ENCODE assay signal across 8 mouse cellular contexts in genomic region chr11:77490451-77490850, GRCm38 (mm10). TPM values are rescaled to one million over a fixed set of nuclear protein-coding genes. Genes with fewer than 3 reads are reported as not detected.
DNase-seq lines count a peak whose midpoint lies in the region; ATAC-seq and TF ChIP-seq lines count a peak whose summit lies in the region.

No protein-coding gene starts in this region.

- no peak overlapping the region for H3K9ac ChIP-seq in heart, embryonic 15.5 days
- H3K9ac ChIP-seq in heart, embryonic 11.5 days (ENCODE audit: low read depth, low read length): no peak overlapping the region
- no peak overlapping the region for H3K9ac ChIP-seq in heart, postnatal 0 days (replicated peaks; ENCODE audit: low read depth, low read length)
- H3K9ac ChIP-seq in midbrain, embryonic 12.5 days (replicated peaks): peak overlapping the region; percentile 93; the same call in 1 of the 2 replicates

- H3K4me2 ChIP-seq in heart, embryonic 15.5 days: peak overlapping the region; percentile 99
- no peak overlapping the region; the same call in 1 of the 2 replicates for H3K4me2 ChIP-seq in heart, embryonic 11.5 days
- peak overlapping the region; percentile 89 for H3K4me2 ChIP-seq in heart, postnatal 0 days (ENCODE audit: low read depth, low read length)
- peak overlapping the region; percentile 80 for H3K4me2 ChIP-seq in midbrain, embryonic 12.5 days (replicated peaks)

- no peaks in the 10 kb centered on the region for H3K27me3 ChIP-seq in heart, embryonic 15.5 days
- H3K27me3 ChIP-seq in heart, embryonic 11.5 days (ENCODE audit: control insufficient read depth, insufficient read depth, low read length): peaks cover 6% of the 10 kb centered on the region; the same call in 1 of the 2 replicates
- no peaks in the 10 kb centered on the region for H3K27me3 ChIP-seq in heart, postnatal 0 days (ENCODE audit: control insufficient read depth, insufficient read depth, low read length)
- no peaks in the 10 kb centered on the region for H3K27me3 ChIP-seq in midbrain, embryonic 12.5 days

- H3K9me3 ChIP-seq in heart, embryonic 15.5 days (replicated peaks): no peaks in the 10 kb centered on the region
- H3K9me3 ChIP-seq in heart, embryonic 11.5 days (replicated peaks; ENCODE audit: control insufficient read depth, low read length): no peaks in the 10 kb centered on the region
- no peaks in the 10 kb centered on the region for H3K9me3 ChIP-seq in heart, postnatal 0 days (replicated peaks; ENCODE audit: control insufficient read depth, low read length)
- no peaks in the 10 kb centered on the region for H3K9me3 ChIP-seq in midbrain, embryonic 12.5 days

- peak; percentile 78 for DNase-seq in brain, adult 2 months (ENCODE audit: low read depth, low spot score)
- no peak for DNase-seq in heart, postnatal 0 days (ENCODE audit: low spot score)
- no peak for DNase-seq in right cerebral cortex, postnatal 10 days (ENCODE audit: low spot score in 2 of 2)
- DNase-seq in urinary bladder, adult 18-20 months (ENCODE audit: low spot score in 2 of 2): no peak
- DNase-seq in adrenal gland, postnatal 4 days (ENCODE audit: low spot score in 2 of 2): no peak

- H3K27ac ChIP-seq in heart, embryonic 15.5 days: peak overlapping the region; percentile 95; the same call in 1 of the 2 replicates
- H3K27ac ChIP-seq in heart, embryonic 11.5 days (ENCODE audit: low read depth, low read length): no peak overlapping the region
- peak overlapping the region; percentile 97; the same call in 1 of the 2 replicates for H3K27ac ChIP-seq in heart, postnatal 0 days (ENCODE audit: low read depth)
- no peak overlapping the region for H3K27ac ChIP-seq in midbrain, embryonic 12.5 days (replicated peaks)

- H3K36me3 ChIP-seq in heart, embryonic 15.5 days: no peaks in the 10 kb centered on the region
- no peaks in the 10 kb centered on the region for H3K36me3 ChIP-seq in heart, embryonic 11.5 days (ENCODE audit: control insufficient read depth, insufficient read depth, low read length)
- no peaks in the 10 kb centered on the region for H3K36me3 ChIP-seq in heart, postnatal 0 days (replicated peaks; ENCODE audit: control insufficient read depth, insufficient read depth, low read length)
- no peaks in the 10 kb centered on the region for H3K36me3 ChIP-seq in midbrain, embryonic 12.5 days

- H3K4me1 ChIP-seq in heart, embryonic 15.5 days (replicated peaks): peaks cover 70% of the 10 kb centered on the region
- H3K4me1 ChIP-seq in heart, embryonic 11.5 days (ENCODE audit: control insufficient read depth, insufficient read depth, low read length): peaks cover 46% of the 10 kb centered on the region
- H3K4me1 ChIP-seq in heart, postnatal 0 days (ENCODE audit: control insufficient read depth, insufficient read depth): peaks cover 23% of the 10 kb centered on the region
- peaks cover 81% of the 10 kb centered on the region for H3K4me1 ChIP-seq in midbrain, embryonic 12.5 days

- WGBS in heart, embryonic 15.5 days: 73% methylated on average over 6 of the region's 6 CpGs
- 64% methylated on average over 6 of the region's 6 CpGs for WGBS in heart, embryonic 11.5 days (ENCODE audit: insufficient replicate concordance)
- 71% methylated on average over 6 of the region's 6 CpGs for WGBS in heart, postnatal 0 days
- WGBS in midbrain, embryonic 12.5 days: 68% methylated on average over 6 of the region's 6 CpGs

- no peak overlapping the region; the same call in 1 of the 2 replicates for H3K4me3 ChIP-seq in heart, embryonic 15.5 days
- no peak overlapping the region for H3K4me3 ChIP-seq in heart, embryonic 11.5 days (ENCODE audit: low read depth, low read length)
- no peak overlapping the region for H3K4me3 ChIP-seq in heart, postnatal 0 days (ENCODE audit: low read depth, low read length)
- H3K4me3 ChIP-seq in midbrain, embryonic 12.5 days: peak overlapping the region; percentile 90

- TF ChIP-seq CTCF in heart, postnatal 0 days (IDR thresholded peaks at IDR 0.05; ENCODE audit: low read depth): no peak

- TF ChIP-seq EP300 in heart, postnatal 0 days (IDR thresholded peaks at IDR 0.05; ENCODE audit: low read depth): no peak

- no peak for ATAC-seq in heart, embryonic 15.5 days (replicated peaks; ENCODE audit: insufficient number of reproducible peaks, insufficient read depth, low FRiP score, low read depth)
- no peak for ATAC-seq in heart, embryonic 11.5 days (replicated peaks; ENCODE audit: insufficient number of reproducible peaks, low FRiP score, low TSS enrichment)
- no peak for ATAC-seq in heart, postnatal 0 days (ENCODE audit: insufficient read depth, low read depth)
- no peak for ATAC-seq in midbrain, embryonic 12.5 days (ENCODE audit: low FRiP score, low read depth)

RNA-seq across cellular contexts. Expression of gene Ankrd13b, which starts 1.0 kb away (rescaled TPM):
- 3.2 and 4.9 TPM in 2 replicates for polyA plus RNA-seq in heart, embryonic 15.5 days (2015; fragmentation: Nextera tagmentation; extraction: Ambion mirVana)
- polyA plus RNA-seq in heart, embryonic 11.5 days (2014; fragmentation: Nextera tagmentation; extraction: Ambion mirVana): 3.0 and 3.4 TPM in 2 replicates
- 6.4 and 9.9 TPM in 2 replicates for total RNA-seq in heart, postnatal 0 days (2014; rRNA removed; ENCODE audit: low replicate concordance)
- 2.6 and 2.7 TPM in 2 replicates for polyA plus RNA-seq in heart, postnatal 0 days (2015; fragmentation: Nextera tagmentation; extraction: Ambion mirVana)
- 22.3 and 26.1 TPM in 2 replicates for polyA plus RNA-seq in midbrain, embryonic 12.5 days (2016; fragmentation: Nextera tagmentation; extraction: Ambion mirVana)
- total RNA-seq in adrenal gland, postnatal 4 days (2021): 10 to 100 TPM; 16.3 to 21.8 TPM

RNA-seq across cellular contexts. Expression of gene Git1, which starts 2.9 kb away (rescaled TPM):
- 6.8 and 10.0 TPM in 2 replicates for polyA plus RNA-seq in heart, embryonic 15.5 days (2015; fragmentation: Nextera tagmentation; extraction: Ambion mirVana)
- polyA plus RNA-seq in heart, embryonic 11.5 days (2014; fragmentation: Nextera tagmentation; extraction: Ambion mirVana): 13.3 and 15.1 TPM in 2 replicates
- total RNA-seq in heart, postnatal 0 days (2014; rRNA removed; ENCODE audit: low replicate concordance): 57.7 and 63.4 TPM in 2 replicates
- 5.5 and 6.2 TPM in 2 replicates for polyA plus RNA-seq in heart, postnatal 0 days (2015; fragmentation: Nextera tagmentation; extraction: Ambion mirVana)
- 12.9 and 13.0 TPM in 2 replicates for polyA plus RNA-seq in midbrain, embryonic 12.5 days (2016; fragmentation: Nextera tagmentation; extraction: Ambion mirVana)
- 10 to 100 TPM; 79.8 to 87.9 TPM for total RNA-seq in adrenal gland, postnatal 4 days (2021)

RNA-seq across cellular contexts. Expression of gene Abhd15, which starts 24.5 kb away (rescaled TPM):
- 2.2 and 4.5 TPM in 2 replicates for polyA plus RNA-seq in heart, embryonic 15.5 days (2015; fragmentation: Nextera tagmentation; extraction: Ambion mirVana)
- 0.82 and 1.5 TPM in 2 replicates for polyA plus RNA-seq in heart, embryonic 11.5 days (2014; fragmentation: Nextera tagmentation; extraction: Ambion mirVana)
- 2.1 and 4.4 TPM in 2 replicates for total RNA-seq in heart, postnatal 0 days (2014; rRNA removed; ENCODE audit: low replicate concordance)
- polyA plus RNA-seq in heart, postnatal 0 days (2015; fragmentation: Nextera tagmentation; extraction: Ambion mirVana): 0.86 and 1.2 TPM in 2 replicates
- polyA plus RNA-seq in midbrain, embryonic 12.5 days (2016; fragmentation: Nextera tagmentation; extraction: Ambion mirVana): 3.4 and 4.3 TPM in 2 replicates
- 10 to 100 TPM; 12.4 to 17.0 TPM for total RNA-seq in adrenal gland, postnatal 4 days (2021)

RNA-seq across cellular contexts. Expression of gene Trp53i13, which starts 25.3 kb away (rescaled TPM):
- polyA plus RNA-seq in heart, embryonic 15.5 days (2015; fragmentation: Nextera tagmentation; extraction: Ambion mirVana): 26.3 and 32.2 TPM in 2 replicates
- 23.0 and 24.8 TPM in 2 replicates for polyA plus RNA-seq in heart, embryonic 11.5 days (2014; fragmentation: Nextera tagmentation; extraction: Ambion mirVana)
- 13.3 and 14.5 TPM in 2 replicates for total RNA-seq in heart, postnatal 0 days (2014; rRNA removed; ENCODE audit: low replicate concordance)
- 22.5 and 23.8 TPM in 2 replicates for polyA plus RNA-seq in heart, postnatal 0 days (2015; fragmentation: Nextera tagmentation; extraction: Ambion mirVana)
- 28.8 and 31.3 TPM in 2 replicates for polyA plus RNA-seq in midbrain, embryonic 12.5 days (2016; fragmentation: Nextera tagmentation; extraction: Ambion mirVana)
- total RNA-seq in adrenal gland, postnatal 4 days (2021): 10 to 100 TPM; 17.5 to 19.1 TPM

RNA-seq across cellular contexts. Expression of gene Coro6, which starts 28.2 kb away (rescaled TPM):
- polyA plus RNA-seq in heart, embryonic 15.5 days (2015; fragmentation: Nextera tagmentation; extraction: Ambion mirVana): 42.4 and 43.7 TPM in 2 replicates
- polyA plus RNA-seq in heart, embryonic 11.5 days (2014; fragmentation: Nextera tagmentation; extraction: Ambion mirVana): 35.3 and 38.9 TPM in 2 replicates
- total RNA-seq in heart, postnatal 0 days (2014; rRNA removed; ENCODE audit: low replicate concordance): 45.8 and 46.2 TPM in 2 replicates
- polyA plus RNA-seq in heart, postnatal 0 days (2015; fragmentation: Nextera tagmentation; extraction: Ambion mirVana): 30.1 and 31.1 TPM in 2 replicates
- 0.13 TPM in 1 of 2 replicates, not detected in the other for polyA plus RNA-seq in midbrain, embryonic 12.5 days (2016; fragmentation: Nextera tagmentation; extraction: Ambion mirVana)
- total RNA-seq in adrenal gland, postnatal 4 days (2021): 1 to 10 TPM; 3.8 to 6.0 TPM

Comparison
In these comparisons a context has a peak if more than half of its experiments do, and no peak if none do; other contexts are left out.
1. H3K27ac ChIP-seq: peak in heart, embryonic 15.5 days (single experiment) and heart, postnatal 0 days (single experiment); none in heart, embryonic 11.5 days (single experiment) and midbrain, embryonic 12.5 days (single experiment).